Mouse (Mus musculus) heart, embryonic 10.5 days (tissue): ENCODE measurements around the gene Ppp6r1. TPM values are rescaled to one million over a fixed set of nuclear protein-coding genes. Genes with fewer than 3 reads are reported as not detected.
A peak's percentile ranks its signal among the peaks of the same experiment; 100 is the strongest.

Experiments
- DNase-seq: peaks from one replicate; pipeline ENCODE4 v3.0.0-alpha.2; 2017; ENCODE audit warnings: low spot score
- H3K27ac ChIP-seq: fragments of 300-500 bp; sonication (generic); 2 replicates; pipeline ENCODE4 v1.5.1; 2016; ENCODE audit warnings: mild to moderate bottlenecking
- H3K27me3 ChIP-seq: fragments of 300-500 bp; sonication (generic); 2 replicates; pipeline ENCODE4 v1.6.1; 2016; ENCODE audit warnings: mild to moderate bottlenecking; ENCODE audit not compliant: poor library complexity, insufficient read depth, severe bottlenecking
- H3K36me3 ChIP-seq: fragments of 300-500 bp; sonication (generic); 2 replicates; pipeline ENCODE4 v1.6.1; 2016; ENCODE audit warnings: mild to moderate bottlenecking, moderate library complexity
- H3K4me1 ChIP-seq: fragments of 300-500 bp; sonication (generic); 2 replicates; pipeline ENCODE4 v1.6.1; 2016; ENCODE audit warnings: mild to moderate bottlenecking
- H3K4me3 ChIP-seq: fragments of 300-500 bp; sonication (generic); 2 replicates; pipeline ENCODE4 v1.5.1; 2016; ENCODE audit warnings: mild to moderate bottlenecking, moderate library complexity
- H3K9me3 ChIP-seq: fragments of 300-500 bp; sonication (generic); 2 replicates; pipeline ENCODE4 v1.6.1; 2016; ENCODE audit warnings: mild to moderate bottlenecking, moderate library complexity
- WGBS: fragments of 180-500 bp; shearing (Covaris S2); methylation state at CpG from one replicate; pipeline ENCODE4 v1.1.7; 2016; 5-methylcytosine and 5-hydroxymethylcytosine counted together
- polyA plus RNA-seq: library from polyadenylated mRNA; unstranded; fragments of >200 nt; fragmentation: Nextera tagmentation; extraction: Ambion mirVana; gene quantifications from 2 replicates; pipeline ENCODE4 v1.2.1, GENCODE M21; 2016

Ppp6r1 gene
- polyA plus RNA-seq, 1 experiment from 2014 or later = 16.0 TPM

GRCm38 (mm10) chr7:4671956-4672355 lies 13.1 kb upstream of the Ppp6r1 start:
- Histone ChIP-seq H3K4me3 (no peak overlapping the region), H3K9me3 (no peaks in the 10 kb centered on the region), H3K27ac (no peak overlapping the region), H3K27me3 (no peaks in the 10 kb centered on the region), H3K4me1 (no peaks in the 10 kb centered on the region), H3K36me3 (peaks cover 80% of the 10 kb centered on the region)
- DNase-seq = no peak
- 69% methylated on average over 4 of the region's 4 CpGs for WGBS

- peak overlapping the region; percentile 17; the same call in 1 of the 2 replicates for H3K27ac ChIP-seq
- 80% methylated on average over 8 of the region's 8 CpGs for WGBS
- H3K36me3 ChIP-seq = peaks cover 81% of the 10 kb centered on the region
- no peaks in the 10 kb centered on the region for H3K4me1 ChIP-seq
- no peak for DNase-seq
- no peaks in the 10 kb centered on the region for H3K27me3 ChIP-seq
- H3K9me3 ChIP-seq = no peaks in the 10 kb centered on the region
- H3K4me3 ChIP-seq = no peak overlapping the region
Observed at GRCm38 (mm10) chr7:4670655-4671255, 11.9 kb upstream of the Ppp6r1 start.

GRCm38 (mm10) chr7:4669156-4669555 lies 10.3 kb upstream of the Ppp6r1 start:
- Histone ChIP-seq H3K36me3 (peaks cover 78% of the 10 kb centered on the region), H3K9me3 (no peaks in the 10 kb centered on the region), H3K4me1 (no peaks in the 10 kb centered on the region), H3K27me3 (no peaks in the 10 kb centered on the region), H3K4me3 (no peak overlapping the region), H3K27ac (no peak overlapping the region)
- 91% methylated on average over 9 of the region's 9 CpGs for WGBS
- DNase-seq = no peak

- no peak for DNase-seq
- Histone ChIP-seq H3K27me3 (no peaks in the 10 kb centered on the region), H3K4me3 (no peak overlapping the region), H3K4me1 (no peaks in the 10 kb centered on the region), H3K36me3 (peaks cover 78% of the 10 kb centered on the region), H3K9me3 (no peaks in the 10 kb centered on the region), H3K27ac (no peak overlapping the region)
- WGBS = 96% methylated on average over 8 of the region's 8 CpGs
Observed at GRCm38 (mm10) chr7:4668506-4668905, 9.7 kb upstream of the Ppp6r1 start.

- WGBS = 96% methylated on average over 5 of the region's 5 CpGs
- DNase-seq = no peak
- Histone ChIP-seq H3K27ac (no peak overlapping the region), H3K4me1 (no peaks in the 10 kb centered on the region), H3K4me3 (no peak overlapping the region), H3K27me3 (no peaks in the 10 kb centered on the region), H3K36me3 (peaks cover 76% of the 10 kb centered on the region), H3K9me3 (no peaks in the 10 kb centered on the region)
Observed at GRCm38 (mm10) chr7:4666871-4667270, 8.1 kb upstream of the Ppp6r1 start.

- Histone ChIP-seq H3K36me3 (peaks cover 52% of the 10 kb centered on the region), H3K9me3 (no peaks in the 10 kb centered on the region), H3K4me1 (peaks cover 10% of the 10 kb centered on the region), H3K4me3 (no peak overlapping the region), H3K27me3 (no peaks in the 10 kb centered on the region), H3K27ac (no peak overlapping the region)
- DNase-seq = no peak
- WGBS = 92% methylated on average over 2 of the region's 2 CpGs
Observed at GRCm38 (mm10) chr7:4663742-4664141, 4.9 kb upstream of the Ppp6r1 start.

GRCm38 (mm10) chr7:4663179-4663578 lies 4.4 kb upstream of the Ppp6r1 start:
- DNase-seq = no peak
- Histone ChIP-seq H3K36me3 (peaks cover 47% of the 10 kb centered on the region), H3K27me3 (no peaks in the 10 kb centered on the region), H3K9me3 (no peaks in the 10 kb centered on the region), H3K4me1 (peaks cover 10% of the 10 kb centered on the region), H3K4me3 (no peak overlapping the region), H3K27ac (no peak overlapping the region)
- 63% methylated on average over 8 of the region's 8 CpGs for WGBS

GRCm38 (mm10) chr7:4659911-4660443 lies 1.2 kb upstream of the Ppp6r1 start:
- Histone ChIP-seq H3K27me3 (no peaks in the 10 kb centered on the region), H3K27ac (peak overlapping the region; percentile 97; the same call in 1 of the 2 replicates), H3K4me1 (peaks cover 36% of the 10 kb centered on the region), H3K9me3 (no peaks in the 10 kb centered on the region), H3K36me3 (peaks cover 26% of the 10 kb centered on the region), H3K4me3 (peak overlapping the region; percentile 91)
- WGBS = 81% methylated on average over 3 of the region's 3 CpGs
- DNase-seq = no peak

- H3K36me3 ChIP-seq = peaks cover 17% of the 10 kb centered on the region
- no peak for DNase-seq
- under 1% methylated on average over 78 of the region's 78 CpGs for WGBS
Observed at GRCm38 (mm10) chr7:4658128-4658907, 501 bp downstream of the Ppp6r1 start.

GRCm38 (mm10) chr7:4657521-4658127 lies 1.2 kb downstream of the Ppp6r1 start:
- peaks cover 14% of the 10 kb centered on the region; the same call in 1 of the 2 replicates for H3K36me3 ChIP-seq

More at GRCm38 (mm10) chr7:4658128-4658907, 501 bp downstream of the Ppp6r1 start:
- Histone ChIP-seq H3K27ac (peak overlapping the region; percentile 97), H3K9me3 (no peaks in the 10 kb centered on the region), H3K27me3 (no peaks in the 10 kb centered on the region), H3K4me3 (peak overlapping the region; percentile 91), H3K4me1 (peaks cover 49% of the 10 kb centered on the region)

GRCm38 (mm10) chr7:4656818-4657217 lies 2.0 kb downstream of the Ppp6r1 start:
- Histone ChIP-seq H3K4me1 (peaks cover 60% of the 10 kb centered on the region), H3K27ac (no peak overlapping the region), H3K27me3 (no peaks in the 10 kb centered on the region), H3K36me3 (peaks cover 10% of the 10 kb centered on the region; the same call in 1 of the 2 replicates), H3K9me3 (no peaks in the 10 kb centered on the region), H3K4me3 (peak overlapping the region; percentile 91)
- 53% methylated on average over 1 of the region's 1 CpGs for WGBS
- no peak for DNase-seq

More at GRCm38 (mm10) chr7:4657521-4658127, 1.2 kb downstream of the Ppp6r1 start:
- Histone ChIP-seq H3K27me3 (no peaks in the 10 kb centered on the region), H3K9me3 (no peaks in the 10 kb centered on the region), H3K4me1 (peaks cover 52% of the 10 kb centered on the region), H3K4me3 (peak overlapping the region; percentile 91), H3K27ac (peak overlapping the region; percentile 97)
- no peak for DNase-seq
- 52% methylated on average over 9 of the region's 9 CpGs for WGBS

- Histone ChIP-seq H3K9me3 (no peaks in the 10 kb centered on the region), H3K4me1 (peaks cover 67% of the 10 kb centered on the region), H3K27ac (no peak overlapping the region)
Observed at GRCm38 (mm10) chr7:4655916-4656315, 2.9 kb downstream of the Ppp6r1 start.

GRCm38 (mm10) chr7:4655393-4655792 lies 3.4 kb downstream of the Ppp6r1 start:
- WGBS = 87% methylated on average over 4 of the region's 4 CpGs
- peaks cover 10% of the 10 kb centered on the region; the same call in 1 of the 2 replicates for H3K36me3 ChIP-seq
- no peak overlapping the region for H3K27ac ChIP-seq
- H3K27me3 ChIP-seq = no peaks in the 10 kb centered on the region
- H3K4me3 ChIP-seq = no peak overlapping the region
- H3K4me1 ChIP-seq = peaks cover 65% of the 10 kb centered on the region
- DNase-seq = no peak
- no peaks in the 10 kb centered on the region for H3K9me3 ChIP-seq

More at GRCm38 (mm10) chr7:4655916-4656315, 2.9 kb downstream of the Ppp6r1 start:
- DNase-seq = no peak
- 76% methylated on average over 1 of the region's 1 CpGs for WGBS
- Histone ChIP-seq H3K27me3 (no peaks in the 10 kb centered on the region), H3K4me3 (no peak overlapping the region), H3K36me3 (peaks cover 10% of the 10 kb centered on the region; the same call in 1 of the 2 replicates)
